Mouse (Mus musculus) 416B (cell line): Measurements from ENCODE around the gene Abca7.
A peak's percentile ranks its signal among the peaks of the same experiment; 100 is the strongest.
"Not testable (repeated sequence)": the region's sequence is repeated elsewhere in the genome, so short reads cannot be mapped to it uniquely, and the experiment has no call there.

Source experiments
- DNase-seq: peaks from one replicate; pipeline ENCODE4 v3.0.0; 2011; ENCODE audit warnings: low read depth

Gene Abca7

GRCm38 (mm10) chr10:80045766-80046165 is 49.5 kb downstream of the Abca7 start:
- DNase-seq, result no peak

- DNase-seq, result no peak
Measured at GRCm38 (mm10) chr10:80047041-80047565, 50.8 kb downstream of the Abca7 start, which contains the start of gene Gpx4. Gpx4 (plus strand) TSS chr10:80047166.

DNA sequence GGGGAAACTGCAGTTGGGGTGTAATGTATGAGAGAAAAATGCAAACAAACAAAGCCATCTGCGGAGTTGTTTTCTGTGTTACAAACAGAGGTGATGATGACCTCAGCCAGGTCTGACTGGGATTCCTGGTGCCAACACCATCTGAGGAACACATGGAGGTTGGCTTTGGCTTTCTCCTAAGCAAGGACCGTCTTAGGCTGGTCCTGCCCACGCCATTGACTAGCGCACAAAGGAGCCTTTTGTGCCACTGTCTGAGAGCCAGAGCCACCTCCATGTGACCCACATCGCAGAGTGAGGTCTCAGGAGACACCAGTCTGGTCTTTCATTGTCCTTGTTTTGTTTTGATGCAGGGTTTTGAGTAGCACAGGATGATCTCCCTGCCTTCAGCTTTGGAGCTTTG is 52.1 kb downstream of the Abca7 start:
- no peak for DNase-seq

DNA sequence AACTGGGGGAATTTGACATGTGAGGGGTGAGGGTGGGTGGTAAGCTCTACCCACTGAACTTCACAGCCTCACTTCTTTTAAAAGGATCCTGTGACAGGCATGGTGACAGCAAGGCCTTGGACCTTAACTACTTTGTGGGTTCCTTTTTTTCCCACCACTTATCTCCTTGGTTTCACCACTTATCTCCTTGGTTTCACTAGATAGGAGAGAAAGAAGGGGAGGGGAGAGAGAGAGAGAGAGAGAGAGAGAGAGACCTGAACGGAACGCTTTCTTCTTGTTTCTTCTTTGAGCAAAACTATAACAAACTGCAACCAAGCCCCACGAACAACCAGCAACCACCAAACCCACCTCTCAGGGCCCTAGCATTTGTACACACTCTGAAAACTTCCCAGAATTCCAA is 52.5 kb downstream of the Abca7 start:
- no peak for DNase-seq

- DNase-seq, result no peak
Measured at GRCm38 (mm10) chr10:80050244-80050643, 54.0 kb downstream of the Abca7 start.

- no peak for DNase-seq
Measured at GRCm38 (mm10) chr10:80050885-80051617, 54.8 kb downstream of the Abca7 start.

DNA sequence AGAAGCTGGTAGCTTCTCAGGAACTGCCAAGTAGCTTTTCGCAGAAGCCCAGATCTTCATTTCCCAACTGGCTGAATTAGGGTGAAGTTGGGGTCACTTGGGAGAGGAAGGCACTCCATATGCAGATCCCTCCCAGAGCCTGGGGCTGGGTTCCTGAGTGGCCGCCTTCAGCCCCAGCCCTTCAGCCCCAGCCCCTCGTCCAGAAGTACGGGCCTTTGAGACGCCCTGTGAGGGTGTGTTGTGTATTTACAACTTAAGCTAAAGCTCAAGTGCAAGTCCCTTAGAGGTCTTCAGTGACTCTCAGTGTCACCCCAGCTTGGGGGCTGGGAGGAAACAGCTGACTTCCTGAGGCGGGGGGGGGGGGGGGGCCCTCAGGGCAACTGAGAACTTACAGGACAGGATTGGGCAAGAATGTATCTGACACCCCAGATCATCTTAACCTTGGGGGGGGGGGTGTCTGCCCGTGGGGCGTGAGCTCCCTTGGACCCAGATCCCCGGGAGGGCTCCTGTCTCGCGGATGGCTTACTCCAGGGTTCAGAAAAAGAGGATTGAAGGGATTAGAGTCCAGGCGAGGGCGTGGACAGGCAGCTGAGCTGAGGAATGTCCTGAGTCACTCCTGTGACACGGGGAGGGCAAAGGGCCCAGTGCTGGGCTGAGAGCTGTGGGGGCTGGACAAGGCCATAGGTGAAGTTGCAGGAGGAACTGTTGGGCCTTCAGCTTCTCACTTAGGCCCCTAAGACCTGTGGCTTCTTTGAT is 55.5 kb downstream of the Abca7 start:
- DNase-seq, result peak; percentile 92

DNA sequence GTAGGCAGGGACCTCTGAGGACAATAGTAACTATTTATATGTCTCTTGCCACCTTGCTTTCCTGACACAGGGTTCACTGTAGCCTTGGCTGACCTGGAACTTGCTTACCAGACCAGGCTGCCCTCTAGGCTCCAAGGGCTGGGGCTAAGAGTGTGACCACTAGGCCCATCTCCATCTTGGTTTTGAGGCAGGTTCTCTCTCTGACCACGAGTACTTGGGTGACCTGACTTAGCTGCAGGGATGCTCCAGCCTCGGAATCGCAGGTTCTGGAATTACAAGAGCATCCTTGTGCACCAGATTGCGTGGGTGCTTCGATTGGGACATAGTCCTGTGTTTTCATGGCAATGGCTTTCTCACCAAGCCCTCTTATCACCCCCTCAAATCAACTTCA is 56.1 kb downstream of the Abca7 start:
- no peak for DNase-seq

DNA sequence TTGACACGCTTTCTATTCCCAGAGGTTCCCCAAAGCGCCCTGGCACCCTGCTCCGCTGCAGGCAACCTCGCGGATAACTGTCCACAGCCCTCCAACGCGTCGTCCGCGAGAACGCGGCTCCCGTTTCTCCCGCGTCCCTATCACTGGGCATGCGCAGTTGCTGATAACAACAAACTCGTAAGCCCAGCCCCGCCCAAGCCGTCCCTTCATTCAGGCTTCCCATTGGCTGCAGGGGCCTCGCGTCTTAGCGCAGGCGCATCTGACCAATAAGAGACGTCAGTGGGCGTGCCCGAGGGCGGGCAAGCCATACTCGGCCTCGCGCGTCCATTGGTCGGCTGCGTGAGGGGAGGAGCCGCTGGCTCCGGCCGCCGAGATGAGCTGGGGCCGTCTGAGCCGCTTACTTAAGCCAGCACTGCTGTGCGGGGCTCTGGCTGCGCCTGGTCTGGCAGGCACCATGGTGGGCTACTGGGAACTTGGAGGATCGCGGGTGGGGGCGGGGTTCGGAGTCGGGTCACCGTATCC is 57.0 kb downstream of the Abca7 start:
- DNase-seq, result peak; percentile 99

- DNase-seq, result peak; percentile 64
Measured at GRCm38 (mm10) chr10:80053831-80054815, 57.8 kb downstream of the Abca7 start.

- not testable (repeated sequence) for DNase-seq
Measured at GRCm38 (mm10) chr10:80054911-80055310, 58.6 kb downstream of the Abca7 start.

GRCm38 (mm10) chr10:80055364-80055763 is 59.1 kb downstream of the Abca7 start:
- DNase-seq, result no peak

GRCm38 (mm10) chr10:80055891-80056290 is 59.6 kb downstream of the Abca7 start:
- no peak for DNase-seq

- DNase-seq, result no peak
Measured at GRCm38 (mm10) chr10:80056506-80056905, 60.2 kb downstream of the Abca7 start.

DNA sequence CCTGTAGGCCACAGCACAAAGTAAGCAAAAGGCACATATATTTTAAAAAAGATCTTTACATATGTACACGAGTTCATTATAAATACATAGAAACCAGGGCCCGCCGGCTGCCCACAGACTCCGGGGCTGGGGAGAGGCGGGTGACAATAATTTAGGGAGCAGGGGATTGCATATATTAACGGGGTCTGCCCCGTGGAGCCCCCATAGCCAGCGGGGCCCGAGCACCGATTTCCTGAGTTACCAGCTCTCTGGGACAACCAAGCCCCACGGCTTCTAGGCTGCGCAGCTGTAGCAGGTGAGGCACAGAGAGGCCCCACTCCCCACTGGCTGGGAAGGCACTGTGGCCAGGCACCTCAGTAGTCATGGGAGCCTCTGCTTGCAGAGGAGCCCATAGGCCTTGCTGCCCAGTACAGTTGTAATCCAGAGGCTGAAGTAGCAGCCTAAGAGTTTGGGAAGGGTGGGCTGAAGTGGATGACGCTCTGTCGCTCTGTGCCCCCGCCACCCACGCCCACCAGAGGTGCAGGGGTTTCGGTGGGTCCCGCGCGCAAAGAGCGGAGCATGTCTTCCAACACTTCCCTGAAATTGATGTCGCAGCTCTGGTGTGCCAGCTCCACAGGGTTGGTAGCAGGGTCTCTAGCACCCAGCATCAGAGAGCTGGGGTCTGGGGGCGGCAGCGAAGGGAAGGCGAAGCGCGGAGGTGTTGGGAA is 60.8 kb downstream of the Abca7 start:
- DNase-seq, result no peak

- DNase-seq, result no peak
Measured at GRCm38 (mm10) chr10:80057683-80058326, 61.5 kb downstream of the Abca7 start.

DNA sequence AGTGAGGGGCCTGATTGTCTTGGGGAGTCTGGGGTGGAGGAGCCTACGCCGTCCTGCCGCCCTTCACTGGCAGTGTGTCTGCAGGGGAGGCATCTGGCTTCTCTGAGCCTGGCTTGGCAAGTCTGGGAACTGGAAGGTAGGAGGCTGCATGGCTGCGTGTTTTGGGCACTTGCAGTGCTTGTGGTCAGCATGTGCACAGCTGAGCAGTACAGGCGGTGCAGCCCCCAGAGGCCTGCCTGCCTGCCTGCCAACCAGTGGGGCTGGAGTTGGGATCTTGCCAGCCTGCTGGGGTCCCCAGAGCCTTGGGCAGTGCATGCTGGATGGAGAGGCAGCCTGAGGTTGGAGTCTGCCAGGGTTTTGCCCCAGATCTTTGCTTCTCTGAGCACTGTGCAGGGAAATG is 66.8 kb downstream of the Abca7 start:
- DNase-seq, result no peak

DNA sequence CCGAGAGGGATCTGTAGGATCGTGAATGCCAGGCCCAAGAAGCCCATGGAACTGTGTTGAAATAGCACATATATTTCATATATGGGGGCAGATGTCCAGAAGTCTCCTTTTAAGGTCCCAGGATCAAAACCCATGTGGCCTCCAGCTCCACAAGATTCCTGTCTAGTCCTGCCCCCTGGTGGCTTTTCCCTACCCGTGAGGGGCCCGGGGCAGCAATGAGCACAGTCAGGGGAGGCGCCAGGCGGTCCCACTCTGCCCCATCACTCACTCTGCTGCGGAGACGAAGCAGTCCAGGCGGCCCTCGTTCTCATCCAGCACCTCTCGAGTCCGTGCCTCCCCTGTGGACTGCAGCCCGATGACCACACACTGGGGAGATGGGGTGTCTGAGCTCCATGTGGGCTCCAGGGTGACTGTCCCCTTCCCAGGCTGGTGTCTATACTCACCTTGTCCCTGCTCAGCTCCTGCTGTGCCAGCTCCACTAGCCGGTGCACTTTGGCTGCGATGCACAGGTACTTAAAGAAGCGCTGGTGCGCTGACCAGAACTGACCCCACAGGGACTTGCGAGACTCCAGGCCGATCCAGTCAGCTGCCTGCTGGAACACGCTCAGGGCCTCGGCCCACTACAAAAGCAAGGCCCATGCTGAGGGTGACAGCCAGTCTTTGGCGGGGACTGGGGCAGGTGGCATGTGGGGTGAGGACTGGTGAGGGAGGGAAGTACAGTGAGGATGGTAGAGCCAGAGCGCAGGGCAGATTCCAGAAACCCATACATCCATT is 67.8 kb downstream of the Abca7 start:
- no peak for DNase-seq
